Mouse (Mus musculus) granulocyte monocyte progenitor cell, adult 5-6 weeks (primary cell): ENCODE results near the gene Mypn. TPM values are rescaled to one million over a fixed set of nuclear protein-coding genes. Genes with fewer than 3 reads are reported as not detected.

Experiments used
- ATAC-seq: replicated peaks from 2 replicates; pipeline ENCODE4 v1.8.0; 2016; ENCODE audit warnings: mild to moderate bottlenecking, moderate TSS enrichment, inconsistent platforms; ENCODE audit not compliant: poor library complexity, severe bottlenecking
- total RNA-seq, 2 experiments: library from RNA; stranded (forward) in 1 of 2; stranded (reverse) in 1 of 2; fragments of 200-712, 200-1000 nt in 1 of 2; fragments of >200 nt in 1 of 2; fragmentation: Nextera tagmentation in 1 of 2; gene quantifications; 2 replicates each; pipeline ENCODE4 v1.2.3; 2014 to 2017

Mypn gene
- total RNA-seq, 2 experiments from 2014 or later: not detected

DNA sequence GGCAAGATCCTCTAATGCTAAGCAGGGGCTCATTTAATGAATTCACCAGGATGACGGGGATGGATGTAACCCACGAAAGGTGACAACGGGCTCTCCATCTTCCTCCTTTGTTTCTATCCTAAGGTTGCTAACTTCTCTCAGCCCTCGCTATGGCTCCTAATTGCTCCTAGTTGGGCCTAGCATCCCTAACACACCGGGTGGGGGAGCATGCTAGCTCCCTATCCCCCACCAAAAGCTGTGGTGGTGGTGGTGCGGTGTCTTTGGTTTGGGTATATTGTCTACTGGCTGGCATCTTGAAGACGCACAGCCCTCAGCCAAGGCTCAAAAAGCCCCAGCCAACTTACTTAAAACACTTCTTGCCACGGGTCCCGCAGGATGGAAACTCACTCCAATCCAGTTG, 87.4 kb downstream of the Mypn start:
- no peak for ATAC-seq

DNA sequence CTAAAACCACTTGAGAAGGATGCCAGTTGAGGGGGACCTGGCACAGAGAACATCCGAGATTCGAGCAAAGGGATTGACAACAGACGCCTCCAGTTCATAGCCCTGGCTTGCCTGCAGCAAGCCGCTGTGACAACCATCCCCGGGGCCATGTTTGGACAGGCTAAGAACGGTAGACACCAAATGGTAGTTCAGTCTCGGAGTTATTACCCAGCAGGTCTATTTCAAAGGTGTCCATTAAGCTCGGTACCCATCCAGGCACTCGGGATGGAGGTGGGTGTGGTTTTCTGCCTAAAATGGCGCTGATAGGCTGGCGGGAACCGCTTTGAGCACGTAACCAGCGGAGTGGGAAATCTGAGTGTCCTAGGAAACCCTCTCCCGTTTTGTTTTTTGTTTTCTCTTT, 87.9 kb downstream of the Mypn start:
- no peak for ATAC-seq

DNA sequence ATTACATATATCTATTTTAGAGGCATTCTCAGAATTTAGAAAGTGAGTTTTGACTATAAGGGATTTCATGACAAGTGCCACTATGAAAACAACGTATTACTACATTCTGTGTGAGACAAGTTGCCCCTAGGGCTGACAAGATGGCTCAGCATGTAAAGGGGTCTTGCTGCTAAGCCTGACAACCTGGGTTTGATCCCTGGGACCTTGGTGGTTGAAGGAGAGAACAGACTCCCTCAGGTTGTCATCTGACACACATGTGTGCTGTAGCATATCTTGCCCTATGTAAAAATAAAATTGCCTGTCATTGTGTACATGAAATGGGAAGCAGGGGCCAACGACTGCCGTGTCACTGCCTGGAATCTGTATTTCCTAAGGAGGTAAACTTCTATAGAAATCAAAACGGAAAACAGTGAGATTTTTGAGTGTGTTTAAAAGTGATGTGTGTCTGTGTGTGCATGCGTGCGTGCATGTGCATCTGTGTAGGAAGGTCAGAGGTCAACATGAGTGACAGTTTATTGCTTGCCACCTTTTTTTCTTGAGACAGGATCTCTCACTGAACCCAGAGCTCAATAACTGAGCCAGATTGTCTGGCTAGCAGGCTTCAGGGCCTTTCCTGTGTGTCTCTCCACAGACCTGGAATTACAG, 89.9 kb downstream of the Mypn start:
- no peak for ATAC-seq

DNA sequence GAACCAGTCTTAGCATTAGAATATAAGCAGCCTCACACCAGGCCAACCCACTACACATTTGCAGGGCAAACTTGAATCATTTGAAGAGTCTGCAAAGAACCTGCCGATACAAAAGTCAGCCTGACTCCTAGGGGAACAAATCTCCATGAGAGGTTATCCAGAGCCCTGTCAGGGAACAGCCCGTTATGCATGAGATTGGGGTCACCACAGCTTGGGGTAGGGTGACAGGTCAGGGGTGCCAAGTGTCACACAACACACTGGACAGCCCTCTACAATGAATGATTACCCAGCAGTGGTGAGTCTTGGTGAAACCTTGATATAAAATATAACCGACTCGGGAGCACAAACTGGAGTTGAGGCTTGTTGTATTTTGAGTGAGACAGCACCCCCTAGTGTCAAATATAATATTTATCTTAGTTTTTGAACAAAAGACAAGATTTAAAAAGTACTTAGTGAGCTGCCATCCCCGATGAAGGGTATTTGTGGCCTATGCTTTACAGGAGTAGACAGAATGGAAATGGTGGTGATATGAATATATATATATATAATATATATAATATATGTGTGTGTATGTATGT, 90.6 kb downstream of the Mypn start:
- peak; percentile 35; the same call in 1 of the 2 replicates for ATAC-seq

DNA sequence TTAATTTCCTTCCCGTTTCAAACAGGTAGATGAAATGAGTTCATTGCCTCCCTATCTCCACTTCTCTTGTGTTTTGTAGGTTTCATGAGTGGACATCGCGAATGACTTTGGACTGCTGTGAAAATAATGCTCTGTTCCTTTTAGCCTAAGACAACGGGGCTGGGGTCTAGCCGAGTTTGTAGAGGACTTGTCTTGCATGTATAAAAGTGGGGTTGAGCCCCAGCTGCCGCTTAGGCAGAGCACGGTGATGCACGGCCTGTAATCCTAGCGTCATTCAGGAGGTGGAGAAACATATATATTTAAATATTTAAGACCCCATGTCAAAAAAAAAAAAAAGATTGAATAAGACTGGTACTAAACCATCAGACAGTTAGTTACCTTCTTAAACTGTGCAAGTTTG, 103.1 kb downstream of the Mypn start:
- ATAC-seq: no peak

DNA sequence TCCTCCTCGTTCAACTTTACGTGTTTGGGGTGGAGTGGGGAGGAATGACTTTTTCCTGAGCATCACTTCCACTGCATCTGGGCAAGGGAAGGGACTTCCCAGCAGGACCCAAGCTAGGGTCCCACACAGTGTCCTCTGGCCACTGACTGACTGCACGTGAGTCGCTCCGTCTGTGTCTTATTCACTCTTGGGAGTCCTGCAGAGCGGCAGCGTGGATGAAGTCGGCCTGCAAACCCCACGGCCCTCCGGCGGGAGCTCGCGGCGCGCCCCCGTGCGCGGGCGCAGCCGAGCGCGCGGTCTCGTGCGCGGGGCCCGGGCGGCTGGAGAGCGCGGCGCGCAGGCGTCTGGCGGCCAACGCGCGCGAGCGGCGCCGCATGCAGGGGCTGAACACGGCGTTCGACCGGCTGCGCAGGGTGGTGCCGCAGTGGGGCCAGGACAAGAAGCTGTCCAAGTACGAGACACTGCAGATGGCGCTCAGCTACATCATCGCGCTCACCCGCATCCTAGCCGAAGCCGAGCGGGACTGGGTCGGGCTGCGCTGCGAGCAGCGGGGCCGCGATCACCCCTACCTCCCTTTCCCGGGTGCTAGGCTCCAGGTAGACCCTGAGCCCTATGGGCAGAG, 103.7 kb downstream of the Mypn start:
- peak; percentile 79 for ATAC-seq

DNA sequence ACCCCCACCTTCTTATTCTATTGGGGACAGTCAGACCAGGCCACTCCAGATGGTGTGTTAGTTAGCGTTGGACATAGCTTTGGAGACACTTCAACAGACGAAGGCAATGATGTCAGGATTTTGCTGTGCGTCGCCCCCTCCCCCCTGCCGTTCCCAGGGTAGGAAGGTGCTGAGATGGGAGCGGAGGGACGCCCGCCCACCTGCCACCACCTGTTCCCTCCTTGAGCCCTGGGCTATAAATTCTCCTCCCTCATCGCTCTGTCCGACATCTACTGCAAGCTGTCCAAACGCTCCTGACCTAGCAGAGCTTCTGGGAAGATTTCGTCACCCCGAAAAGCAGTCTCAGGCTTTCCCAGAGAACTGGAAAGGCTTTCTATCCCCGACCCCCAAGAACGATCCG, 104.2 kb downstream of the Mypn start, which contains the start of gene Atoh7:
TSS of gene Atoh7 (plus strand) at position 131 of the 400 bp plus-strand sequence.
- ATAC-seq: no peak

DNA sequence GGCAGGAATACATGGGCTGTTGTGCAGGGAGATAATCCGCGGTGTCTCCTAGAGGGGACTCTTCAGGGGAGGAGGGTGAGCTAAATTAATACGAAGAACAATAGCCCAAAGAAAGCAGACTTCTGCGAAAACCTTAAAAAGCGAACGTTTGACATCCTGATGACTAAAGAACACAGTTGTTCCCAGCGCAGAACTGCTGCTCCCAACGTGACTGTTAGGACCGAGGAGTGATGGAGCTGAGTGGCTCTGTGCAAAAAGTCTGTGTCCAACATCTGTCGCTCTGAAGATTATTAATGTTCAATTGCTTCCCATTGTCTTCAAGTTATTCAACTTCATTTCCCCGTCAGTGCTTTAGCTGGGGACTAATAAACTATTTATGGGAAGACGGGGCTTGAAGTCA, 105.6 kb downstream of the Mypn start:
- no peak for ATAC-seq

DNA sequence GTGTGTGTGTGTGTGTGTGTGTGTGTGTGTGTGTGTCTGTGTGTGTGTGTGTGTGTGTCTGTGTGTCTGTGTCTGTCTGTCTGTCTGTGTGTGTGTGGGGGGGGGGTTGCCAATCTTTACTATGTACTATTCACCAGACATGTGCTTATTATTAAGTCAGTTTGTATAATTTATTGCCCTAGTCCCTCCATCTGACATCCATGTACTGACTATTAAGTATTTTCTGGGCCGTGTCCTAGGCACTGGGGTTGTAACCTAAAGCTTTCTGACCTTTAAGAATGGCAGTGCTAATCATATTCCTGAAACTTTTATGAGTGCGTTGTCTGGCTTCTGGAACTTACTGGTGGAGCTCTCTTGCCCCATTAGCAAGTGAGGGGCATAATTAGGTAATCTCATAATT, 107.0 kb downstream of the Mypn start:
- ATAC-seq: no peak

DNA sequence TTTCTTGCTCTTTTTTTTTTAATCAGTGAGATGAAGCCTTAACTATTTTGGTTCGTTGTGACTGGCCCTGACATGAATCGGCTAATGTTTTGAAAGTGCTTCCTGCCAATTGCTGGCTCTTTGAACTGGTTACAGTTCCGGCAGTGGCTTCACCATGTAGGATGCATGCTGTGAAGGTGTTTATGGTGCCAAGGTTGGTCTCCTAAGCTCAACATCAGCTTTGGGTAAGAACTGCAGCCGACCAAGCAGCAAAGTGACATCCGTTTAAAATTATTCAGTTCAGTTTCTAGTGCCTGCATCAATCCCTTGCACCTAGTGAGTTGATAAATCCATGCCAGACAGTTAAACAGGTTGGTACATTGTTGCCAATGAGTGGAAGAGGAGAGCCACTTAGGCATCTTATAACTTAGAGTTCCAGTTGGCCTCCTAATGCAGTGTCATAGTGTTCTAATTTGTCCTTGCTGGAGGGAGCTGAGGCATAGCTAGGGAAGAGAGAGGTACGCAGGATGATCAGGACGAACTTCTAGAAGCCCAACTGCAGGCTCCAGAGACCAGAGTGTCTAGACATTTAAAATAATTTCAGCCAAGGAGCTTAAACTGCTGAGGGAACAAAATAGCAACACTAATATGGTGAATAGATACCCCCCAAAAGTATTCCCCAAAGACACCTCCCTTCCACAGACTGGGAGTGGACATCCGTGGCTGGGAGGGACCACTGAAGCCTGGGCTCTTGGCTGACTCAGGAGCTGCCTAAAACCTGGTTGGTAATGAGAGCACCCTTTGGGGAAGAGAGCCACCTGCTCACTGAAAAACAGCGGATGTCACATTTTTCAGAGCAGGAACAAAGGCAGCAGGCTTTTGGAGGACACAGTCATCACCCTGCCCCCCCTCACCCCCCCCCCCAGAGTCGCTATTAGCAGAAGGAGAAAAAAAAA, 110.9 kb downstream of the Mypn start:
- no peak for ATAC-seq

DNA sequence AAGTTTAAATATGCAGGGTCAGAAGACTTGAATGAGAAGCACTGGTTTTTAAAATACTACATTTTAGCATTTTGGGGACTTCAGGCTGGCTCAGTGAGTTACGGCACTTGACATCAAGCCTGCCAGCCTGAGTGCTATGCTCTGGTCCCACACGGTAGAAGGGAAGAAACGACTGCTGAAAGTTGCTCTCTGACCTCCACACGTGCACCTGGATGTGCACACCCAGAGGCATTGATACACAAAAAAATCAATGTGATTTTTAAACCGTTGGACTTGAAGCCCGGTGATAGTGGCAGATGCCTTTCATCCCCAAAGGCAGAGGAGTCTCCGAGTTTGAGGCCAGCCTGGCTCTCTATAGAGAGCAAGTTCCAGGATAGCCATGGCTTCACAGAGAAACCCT, 111.8 kb downstream of the Mypn start:
- no peak for ATAC-seq

DNA sequence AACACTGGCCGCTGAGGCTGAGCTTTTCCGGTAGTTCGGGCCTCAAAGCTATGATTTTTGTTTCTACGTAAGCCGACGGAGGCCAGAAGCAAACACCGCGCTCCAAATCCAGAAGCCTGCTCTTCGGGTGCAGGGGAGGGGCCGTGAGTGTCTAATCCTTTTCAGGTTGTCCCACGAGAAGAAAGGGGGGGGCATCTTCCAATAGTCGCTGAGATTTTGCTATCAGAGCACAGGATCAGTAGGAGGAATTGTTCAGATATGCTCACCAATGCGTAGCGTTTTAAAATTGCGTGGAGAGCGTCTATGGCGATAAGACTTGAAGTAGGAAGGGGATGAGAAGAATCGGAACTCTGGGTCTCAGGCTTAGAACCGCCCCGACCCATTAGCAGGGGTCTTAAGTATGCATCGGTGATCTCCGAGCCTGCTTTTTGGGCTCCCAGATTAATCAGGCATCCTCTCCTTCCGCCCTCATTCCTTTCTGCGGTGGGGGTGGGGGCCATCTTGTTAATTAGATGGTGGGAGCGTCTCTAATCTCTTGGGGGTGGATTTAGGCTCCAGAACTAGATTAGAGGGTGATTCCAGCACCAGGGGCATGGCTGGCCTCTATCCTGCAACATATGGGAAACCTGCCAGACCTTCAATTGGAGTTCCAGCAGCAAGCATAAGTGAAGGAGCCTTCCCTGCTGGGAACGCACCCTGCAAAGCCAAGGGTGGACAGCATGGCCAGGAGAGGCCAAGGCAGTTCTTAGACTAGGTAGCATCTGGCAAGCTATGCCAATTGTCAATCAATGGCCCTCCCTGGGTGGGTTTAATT, 113.8 kb downstream of the Mypn start:
- ATAC-seq: no peak; the same call in 1 of the 2 replicates

DNA sequence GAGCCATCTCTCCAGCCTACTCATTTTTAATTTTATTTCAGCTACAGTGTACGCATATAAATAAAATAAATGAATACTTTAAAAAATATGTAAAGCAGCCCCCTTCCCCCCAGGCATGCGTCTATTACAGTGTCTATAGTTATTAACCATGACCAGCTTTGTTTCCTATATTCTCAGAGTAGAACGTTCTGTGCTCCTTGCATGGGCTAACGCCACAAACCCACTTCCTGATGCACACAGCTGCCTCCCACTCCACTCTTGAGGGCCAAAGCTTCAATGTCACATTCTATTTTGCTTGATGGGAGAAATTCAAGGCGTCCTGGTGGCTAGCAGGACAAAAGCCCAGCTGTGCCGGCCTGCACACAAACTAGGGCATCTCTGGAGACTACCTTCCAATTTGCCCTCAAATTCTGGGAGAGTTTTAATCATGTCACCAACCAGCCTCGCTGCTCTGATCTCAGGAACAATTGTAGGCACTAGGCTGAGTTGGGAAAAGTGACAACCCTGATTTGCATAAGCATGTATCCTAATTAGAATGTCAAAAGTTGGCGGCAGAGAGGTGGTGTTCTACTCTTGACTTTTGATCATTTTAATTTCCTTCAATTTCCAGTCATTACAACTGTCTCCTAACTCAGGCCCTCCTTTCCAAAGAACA, 114.5 kb downstream of the Mypn start:
- no peak; the same call in 1 of the 2 replicates for ATAC-seq

DNA sequence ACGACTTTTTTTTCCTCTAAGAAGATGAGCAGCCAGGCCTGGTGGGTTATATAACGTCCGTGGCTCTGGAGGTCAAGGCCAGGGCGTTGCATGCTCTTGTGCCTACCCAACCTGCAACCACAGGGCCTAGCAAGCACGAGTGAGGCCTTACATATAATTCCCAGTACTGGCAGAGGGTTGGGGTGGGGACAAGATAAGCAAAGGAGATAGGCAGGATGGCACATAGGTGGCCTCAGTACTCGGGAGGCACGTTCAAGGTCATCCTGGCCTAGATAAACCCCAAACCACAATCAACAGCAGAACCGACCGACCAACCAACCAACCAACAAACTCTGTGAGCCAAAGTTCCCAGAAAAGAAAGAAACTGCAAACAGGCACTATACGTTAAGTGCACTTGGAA, 117.4 kb downstream of the Mypn start:
- ATAC-seq: no peak

DNA sequence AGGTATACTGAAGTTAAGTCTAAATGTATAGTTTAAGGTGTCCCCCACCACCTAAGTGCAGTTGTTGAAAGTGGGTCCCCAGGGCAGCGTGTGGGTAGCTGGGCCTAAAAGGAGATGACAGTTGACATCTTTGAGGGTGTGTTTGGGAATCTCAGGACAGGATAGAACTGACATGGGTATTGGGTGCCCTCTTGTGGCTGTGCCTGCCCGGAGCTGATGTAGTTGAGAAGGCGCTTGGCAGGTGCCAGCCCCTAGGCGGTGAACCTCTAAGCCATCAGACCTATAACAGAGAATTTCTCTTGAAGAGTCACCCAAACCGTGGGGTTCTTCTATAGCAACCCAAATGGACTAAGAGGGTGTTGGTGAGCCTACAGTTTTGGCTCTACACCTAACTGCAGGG, 137.8 kb downstream of the Mypn start:
- peak; percentile 90 for ATAC-seq
